Mouse (Mus musculus) hindbrain, postnatal 0 days (tissue): ENCODE results near the gene Htr2b. TPM values are rescaled to one million over a fixed set of nuclear protein-coding genes. Genes with fewer than 3 reads are reported as not detected.

Source experiments
- ATAC-seq: fragments of 200-750 bp; cut with Nextera tagmentation; 2 replicates; pipeline ENCODE4 v1.8.0; 2017; ENCODE audit warnings: mild to moderate bottlenecking, moderate TSS enrichment, moderate library complexity
- DNase-seq: peaks from one replicate; pipeline ENCODE4 v3.0.0-alpha.2; 2015; ENCODE audit warnings: low spot score
- H3K27ac ChIP-seq: fragments of 300-500 bp; sonication (generic); 2 replicates; pipeline ENCODE4 v1.5.1; 2014; ENCODE audit warnings: mild to moderate bottlenecking
- H3K27me3 ChIP-seq: fragments of 300-500 bp; sonication (generic); 2 replicates; pipeline ENCODE4 v1.6.1; 2014; ENCODE audit warnings: low read length, mixed read lengths; ENCODE audit not compliant: insufficient read depth
- H3K36me3 ChIP-seq: fragments of 300-500 bp; sonication (generic); 2 replicates; pipeline ENCODE4 v1.6.1; 2014; ENCODE audit warnings: low read length, mixed read lengths; ENCODE audit not compliant: insufficient read depth
- H3K4me1 ChIP-seq: fragments of 300-500 bp; sonication (generic); 2 replicates; pipeline ENCODE4 v1.6.1; 2014; ENCODE audit warnings: antibody characterized with exemption, low read length, mixed read lengths; ENCODE audit not compliant: insufficient read depth
- H3K4me2 ChIP-seq: fragments of 300-500 bp; sonication (generic); 2 replicates; pipeline ENCODE4 v1.6.1; 2014; ENCODE audit warnings: low read depth, mild to moderate bottlenecking, low read length, moderate library complexity, mixed read lengths
- H3K4me3 ChIP-seq: fragments of 300-500 bp; sonication (generic); 2 replicates; pipeline ENCODE4 v1.5.1; 2014; ENCODE audit warnings: low read length
- H3K9ac ChIP-seq: fragments of 300-500 bp; sonication (generic); replicated peaks from 2 replicates; pipeline ENCODE4 v1.6.1; 2014; ENCODE audit warnings: mild to moderate bottlenecking, low read length, moderate library complexity, mixed read lengths
- H3K9me3 ChIP-seq: fragments of 300-500 bp; sonication (generic); 2 replicates; pipeline ENCODE4 v1.6.1; 2016; ENCODE audit warnings: low read length, mixed read lengths
- CTCF ChIP-seq: IDR thresholded peaks from 2 replicates; pipeline ENCODE4 v1.5.1; 2016; ENCODE audit warnings: antibody characterized with exemption, control low read depth, low read depth
- WGBS: fragments of 180-500 bp; shearing (Covaris S2); extraction: QIAGEN DNeasy Blood & Tissue Kit; methylation state at CpG from one replicate; pipeline ENCODE4 v1.1.7; 2014; 5-methylcytosine and 5-hydroxymethylcytosine counted together
- polyA plus RNA-seq: library from polyadenylated mRNA; unstranded; fragments of >200 nt; fragmentation: Nextera tagmentation; extraction: Ambion mirVana; gene quantifications from 2 replicates; pipeline ENCODE4 v1.2.1, GENCODE M21; 2015
- total RNA-seq: library from RNA; depleted of rRNA; stranded (reverse); fragments of >200 nt; gene quantifications from 2 replicates; pipeline ENCODE4 v1.2.3, GENCODE M21; 2014

The Htr2b gene
- total and polyA plus RNA-seq, 2 experiments from 2014 or later, result 0.24 TPM; not detected in 1

DNA sequence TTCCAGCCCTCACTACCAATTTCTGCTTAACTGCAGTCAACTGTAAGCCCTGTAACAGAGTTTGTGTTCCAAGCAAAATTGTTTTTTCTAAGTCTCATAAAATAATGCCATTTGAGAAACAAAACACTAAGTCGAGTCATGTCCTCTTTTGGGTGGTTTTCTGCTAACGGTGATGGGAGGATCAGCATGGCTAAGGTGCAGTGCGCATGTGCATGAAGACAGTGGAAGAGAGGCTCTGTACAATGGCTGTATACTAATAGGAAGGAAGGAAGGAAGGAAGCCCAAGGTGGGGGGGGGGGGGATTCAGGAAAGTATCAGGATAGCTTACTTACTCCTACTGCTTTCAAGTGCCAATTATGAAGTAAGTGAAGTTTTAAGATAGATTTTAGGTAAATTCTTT is 2.4 kb upstream of the Htr2b start:
- H3K4me2 ChIP-seq, result no peak overlapping the region
- WGBS, result 89% methylated on average over 3 of the region's 3 CpGs
- H3K27me3 ChIP-seq, result no peaks in the 10 kb centered on the region
- TF ChIP-seq CTCF, result no peak
- H3K9me3 ChIP-seq, result no peaks in the 10 kb centered on the region
- no peak overlapping the region for H3K4me3 ChIP-seq
- H3K27ac ChIP-seq, result no peak overlapping the region
- H3K4me1 ChIP-seq, result no peaks in the 10 kb centered on the region
- no peak for ATAC-seq
- DNase-seq, result no peak
- H3K9ac ChIP-seq, result no peak overlapping the region
- H3K36me3 ChIP-seq, result peaks cover 23% of the 10 kb centered on the region; the same call in 1 of the 2 replicates

- no peaks in the 10 kb centered on the region for H3K4me1 ChIP-seq
- no peak overlapping the region for H3K27ac ChIP-seq
- no peaks in the 10 kb centered on the region for H3K36me3 ChIP-seq
- H3K9ac ChIP-seq, result no peak overlapping the region
- DNase-seq (no peak), ATAC-seq (no peak)
- WGBS, result 92% methylated on average over 1 of the region's 1 CpGs
- H3K4me2 ChIP-seq, result no peak overlapping the region
- TF ChIP-seq CTCF, result no peak
- H3K9me3 ChIP-seq, result no peaks in the 10 kb centered on the region
- H3K4me3 ChIP-seq, result no peak overlapping the region
- H3K27me3 ChIP-seq, result no peaks in the 10 kb centered on the region
Observed at GRCm38 (mm10) chr1:86105054-86105453, 6.7 kb downstream of the Htr2b start.

GRCm38 (mm10) chr1:86094413-86094812 is 17.4 kb downstream of the Htr2b start:
- WGBS, result 86% methylated on average over 7 of the region's 7 CpGs
- Histone ChIP-seq H3K4me1 (no peaks in the 10 kb centered on the region), H3K4me3 (no peak overlapping the region), H3K27me3 (no peaks in the 10 kb centered on the region), H3K27ac (no peak overlapping the region), H3K9me3 (no peaks in the 10 kb centered on the region), H3K36me3 (peaks cover 50% of the 10 kb centered on the region), H3K4me2 (no peak overlapping the region), H3K9ac (no peak overlapping the region)
- peak; percentile 11; the same call in 1 of the 2 replicates for TF ChIP-seq CTCF
- ATAC-seq (no peak), DNase-seq (no peak)

DNA sequence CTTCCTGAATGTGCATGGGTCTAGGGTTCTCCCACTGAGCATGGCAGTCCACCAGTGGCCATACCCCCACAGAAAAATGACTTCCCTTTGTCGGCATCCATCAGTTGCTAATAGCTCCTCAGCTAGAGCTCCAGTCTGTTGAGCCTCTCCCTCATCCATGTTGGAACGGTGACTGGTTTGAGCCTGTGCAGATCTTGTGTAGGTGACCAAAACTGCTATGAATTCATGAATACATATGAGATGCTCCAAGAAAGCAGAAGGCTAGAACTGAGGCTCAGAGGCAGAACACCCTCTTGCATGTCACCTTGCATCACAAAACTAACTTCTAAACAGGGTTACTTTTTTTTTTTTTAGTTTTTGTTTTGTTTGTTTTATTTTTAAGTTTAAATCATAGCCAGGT is 35.2 kb downstream of the Htr2b start:
- TF ChIP-seq CTCF, result no peak
- no peak overlapping the region for H3K9ac ChIP-seq
- H3K4me3 ChIP-seq, result no peak overlapping the region
- peaks cover 42% of the 10 kb centered on the region for H3K36me3 ChIP-seq
- no peak overlapping the region for H3K4me2 ChIP-seq
- 95% methylated on average over 2 of the region's 2 CpGs for WGBS
- no peaks in the 10 kb centered on the region for H3K27me3 ChIP-seq
- ATAC-seq, result no peak
- no peaks in the 10 kb centered on the region for H3K4me1 ChIP-seq
- no peak overlapping the region for H3K27ac ChIP-seq
- no peaks in the 10 kb centered on the region for H3K9me3 ChIP-seq
- DNase-seq, result no peak

GRCm38 (mm10) chr1:86064271-86064991 is 47.3 kb downstream of the Htr2b start, which contains the start of gene Psmd1:
Gene Psmd1 (plus strand): TSS chr1:86064387.
- Histone ChIP-seq H3K27me3 (no peaks in the 10 kb centered on the region), H3K27ac (peak within 1 kb of the TSS; percentile 80), H3K9ac (peak within 1 kb of the TSS; percentile 99), H3K4me1 (no peaks in the 10 kb centered on the region; the same call in 1 of the 2 replicates), H3K4me3 (peak within 1 kb of the TSS; percentile 100), H3K4me2 (peak within 1 kb of the TSS; percentile 93), H3K36me3 (no peaks in the 10 kb centered on the region), H3K9me3 (no peaks in the 10 kb centered on the region)
- ATAC-seq (peak; percentile 94), DNase-seq (peak; percentile 95)
- under 1% methylated on average over 46 of the region's 47 CpGs for WGBS
- TF ChIP-seq CTCF, result peak; percentile 89

DNA sequence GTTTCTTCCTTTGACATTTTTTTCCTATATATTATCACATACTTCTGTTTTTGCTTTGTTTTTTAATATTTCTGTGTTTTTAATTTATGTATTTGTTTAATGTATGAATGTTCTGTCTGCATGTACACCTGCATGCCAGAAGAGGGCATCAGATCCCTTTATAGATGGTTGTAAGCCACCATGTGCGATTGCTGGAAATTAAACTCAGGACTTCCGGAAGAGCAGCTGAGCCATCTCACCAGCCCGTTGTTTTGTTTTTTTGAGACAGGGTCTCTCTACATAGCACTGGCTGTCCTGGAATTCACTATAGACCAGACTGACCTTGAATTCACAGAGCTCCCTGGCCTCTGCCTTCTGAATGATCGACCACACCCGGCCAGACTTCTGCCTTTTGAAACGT is 49.2 kb downstream of the Htr2b start:
- H3K9ac ChIP-seq, result no peak overlapping the region
- ATAC-seq (no peak), DNase-seq (peak; percentile 8)
- TF ChIP-seq CTCF, result peak; percentile 45
- WGBS, result 87% methylated on average over 6 of the region's 6 CpGs
- no peaks in the 10 kb centered on the region for H3K36me3 ChIP-seq
- no peak overlapping the region for H3K27ac ChIP-seq
- no peaks in the 10 kb centered on the region for H3K27me3 ChIP-seq
- H3K4me1 ChIP-seq, result no peaks in the 10 kb centered on the region; the same call in 1 of the 2 replicates
- H3K4me3 ChIP-seq, result no peak overlapping the region
- no peak overlapping the region for H3K4me2 ChIP-seq
- H3K9me3 ChIP-seq, result no peaks in the 10 kb centered on the region
